Mouse (Mus musculus) gastrocnemius, adult 8-10 months (tissue): ENCODE measurements around the gene Gm13283. TPM values are rescaled to one million over a fixed set of nuclear protein-coding genes. Genes with fewer than 3 reads are reported as not detected.
"Not testable (repeated sequence)": the region's sequence is repeated elsewhere in the genome, so short reads cannot be mapped to it uniquely, and the experiment has no call there.

Experiments used
- DNase-seq, 2 experiments: peaks; one replicate each; pipeline ENCODE4 v3.0.0; 2022; ENCODE audit warnings: low spot score in 2 of 2
- total RNA-seq, 4 experiments: library from RNA; stranded (reverse); gene quantifications; 2 replicates each; pipeline ENCODE4 v1.2.4; 2022

Gene Gm13283
- total RNA-seq, 4 experiments from 2014 or later: not detected

DNA sequence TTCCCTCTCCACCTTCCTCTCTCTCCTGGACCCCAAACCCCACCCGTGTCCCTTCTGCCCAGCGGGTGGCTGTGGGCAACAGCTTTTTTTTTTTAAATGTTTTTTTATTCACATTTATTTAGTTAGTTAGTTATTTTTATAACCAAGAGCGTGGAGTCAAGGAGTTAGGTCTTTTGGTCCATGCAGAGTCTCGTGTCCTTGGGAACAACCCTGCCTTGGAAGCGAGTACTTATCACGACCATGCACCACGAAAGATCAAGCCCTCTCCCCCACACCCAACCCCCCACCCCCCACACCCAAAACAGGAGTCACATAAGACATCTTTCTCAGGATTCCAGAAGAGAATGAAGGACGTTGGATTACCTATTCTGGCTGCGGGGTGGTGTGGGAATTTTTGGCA lies 2.4 kb downstream of the Gm13283 start:
- not testable (repeated sequence) for DNase-seq

- DNase-seq: peak; percentile 23 to 52
These were observed 3.6 kb downstream of the Gm13283 start for GRCm38 (mm10) chr4:88763384-88764018.

- DNase-seq: not testable (repeated sequence)
These were observed 13.6 kb downstream of the Gm13283 start, which contains the start of gene Gm13290 for GRCm38 (mm10) chr4:88773534-88773933. TSS of gene Gm13290 (plus strand) at chr4:88773834.

DNA sequence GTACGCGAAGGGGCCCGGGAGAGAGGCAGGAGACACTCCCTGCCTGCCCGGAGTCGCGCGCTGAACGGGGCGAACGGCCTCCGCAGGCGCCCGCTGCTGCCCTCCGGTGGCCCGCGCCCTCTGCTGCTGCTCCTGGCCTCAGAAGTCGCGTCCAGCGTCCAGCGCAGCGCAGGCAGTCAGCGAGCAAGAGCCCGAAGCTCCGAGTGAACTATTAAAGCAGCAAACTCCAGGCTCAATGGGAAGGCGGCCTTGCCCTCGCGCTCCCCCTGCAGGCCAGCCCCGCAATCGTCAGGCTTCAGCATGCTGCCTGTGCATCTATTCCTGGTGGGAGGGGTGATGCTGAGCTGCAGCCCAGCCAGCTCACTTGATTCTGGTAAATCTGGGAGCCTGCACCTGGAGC lies 16.7 kb downstream of the Gm13283 start, which contains the start of gene Gm13289:
TSS of gene Gm13289 (plus strand) at position 301 of the 400 bp plus-strand sequence.
- DNase-seq: not testable (repeated sequence)

GRCm38 (mm10) chr4:88779550-88779949 lies 19.6 kb downstream of the Gm13283 start, which contains the start of gene Gm13272:
TSS of gene Gm13272 (plus strand) at chr4:88779850.
- not testable (repeated sequence) for DNase-seq

DNA sequence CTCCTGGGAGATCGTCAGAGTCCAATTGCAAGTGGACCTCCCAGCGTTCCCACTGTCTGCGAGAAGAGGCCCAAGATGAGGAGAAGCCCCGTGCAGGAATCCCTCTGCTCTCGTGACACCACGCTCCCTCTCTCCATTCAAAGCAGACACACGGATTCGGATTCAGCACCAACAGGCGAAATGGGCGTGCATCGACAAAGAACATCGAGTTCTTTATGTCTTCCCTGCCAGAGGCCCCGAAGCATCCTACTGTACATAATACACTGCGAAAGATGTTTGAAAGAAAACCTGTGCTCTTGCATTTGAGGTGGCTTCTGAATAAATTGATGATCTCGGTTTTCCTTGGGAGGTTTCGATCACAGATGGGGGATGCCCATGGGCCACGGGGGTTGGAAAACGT lies 20.4 kb downstream of the Gm13283 start:
- DNase-seq: not testable (repeated sequence)

DNA sequence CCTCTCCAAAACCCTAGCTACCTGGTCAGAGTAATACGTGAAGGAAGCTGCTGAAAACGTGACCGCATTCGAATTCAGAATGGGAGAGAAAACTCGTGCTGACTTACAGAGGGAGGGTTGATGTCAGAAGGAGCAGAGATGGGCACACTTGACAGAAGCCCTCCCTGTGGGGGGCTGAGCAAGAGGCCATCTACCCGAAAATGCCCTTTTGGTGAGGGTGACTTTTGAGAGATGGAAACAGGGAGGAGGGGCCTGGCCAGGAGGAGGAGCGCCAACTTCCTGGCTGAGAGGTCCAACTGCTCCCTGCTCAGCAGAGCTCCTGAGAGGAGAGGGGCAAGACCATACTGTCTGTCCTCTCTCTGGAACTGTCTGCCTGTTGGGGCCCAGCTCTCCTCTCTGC lies 21.9 kb downstream of the Gm13283 start, which contains the start of gene Ifnz:
TSS of gene Ifnz (plus strand) at position 301 of the 400 bp plus-strand sequence.
- DNase-seq: not testable (repeated sequence)

GRCm38 (mm10) chr4:88782335-88782734 lies 22.4 kb downstream of the Gm13283 start:
- not testable (repeated sequence) for DNase-seq

DNA sequence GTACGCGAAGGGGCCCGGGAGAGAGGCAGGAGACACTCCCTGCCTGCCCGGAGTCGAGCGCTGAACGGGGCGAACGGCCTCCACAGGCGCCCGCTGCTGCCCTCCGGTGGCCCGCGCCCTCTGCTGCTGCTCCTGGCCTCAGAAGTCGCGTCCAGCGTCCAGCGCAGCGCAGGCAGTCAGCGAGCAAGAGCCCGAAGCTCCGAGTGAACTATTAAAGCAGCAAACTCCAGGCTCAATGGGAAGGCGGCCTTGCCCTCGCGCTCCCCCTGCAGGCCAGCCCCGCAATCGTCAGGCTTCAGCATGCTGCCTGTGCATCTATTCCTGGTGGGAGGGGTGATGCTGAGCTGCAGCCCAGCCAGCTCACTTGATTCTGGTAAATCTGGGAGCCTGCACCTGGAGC lies 25.5 kb downstream of the Gm13283 start, which contains the start of gene Gm13276:
TSS of gene Gm13276 (plus strand) at position 301 of the 400 bp plus-strand sequence.
- DNase-seq: not testable (repeated sequence)

DNA sequence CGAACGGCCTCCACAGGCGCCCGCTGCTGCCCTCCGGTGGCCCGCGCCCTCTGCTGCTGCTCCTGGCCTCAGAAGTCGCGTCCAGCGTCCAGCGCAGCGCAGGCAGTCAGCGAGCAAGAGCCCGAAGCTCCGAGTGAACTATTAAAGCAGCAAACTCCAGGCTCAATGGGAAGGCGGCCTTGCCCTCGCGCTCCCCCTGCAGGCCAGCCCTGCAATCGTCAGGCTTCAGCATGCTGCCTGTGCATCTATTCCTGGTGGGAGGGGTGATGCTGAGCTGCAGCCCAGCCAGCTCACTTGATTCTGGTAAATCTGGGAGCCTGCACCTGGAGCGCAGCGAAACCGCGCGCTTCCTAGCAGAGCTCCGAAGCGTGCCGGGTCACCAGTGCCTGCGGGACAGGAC lies 28.5 kb downstream of the Gm13283 start, which contains the start of gene Gm13277:
TSS of gene Gm13277 (plus strand) at position 231 of the 400 bp plus-strand sequence.
- DNase-seq: peak; percentile 17 to 48

- DNase-seq: not testable (repeated sequence)
These were observed 31.3 kb downstream of the Gm13283 start, which contains the start of gene Gm13278 for GRCm38 (mm10) chr4:88791250-88791649. TSS of gene Gm13278 (plus strand) at chr4:88791550.

GRCm38 (mm10) chr4:88793936-88794675 lies 34.2 kb downstream of the Gm13283 start, which contains the start of gene Gm13275:
TSS of gene Gm13275 (plus strand) at chr4:88794487.
- peak; percentile 63 for DNase-seq

DNA sequence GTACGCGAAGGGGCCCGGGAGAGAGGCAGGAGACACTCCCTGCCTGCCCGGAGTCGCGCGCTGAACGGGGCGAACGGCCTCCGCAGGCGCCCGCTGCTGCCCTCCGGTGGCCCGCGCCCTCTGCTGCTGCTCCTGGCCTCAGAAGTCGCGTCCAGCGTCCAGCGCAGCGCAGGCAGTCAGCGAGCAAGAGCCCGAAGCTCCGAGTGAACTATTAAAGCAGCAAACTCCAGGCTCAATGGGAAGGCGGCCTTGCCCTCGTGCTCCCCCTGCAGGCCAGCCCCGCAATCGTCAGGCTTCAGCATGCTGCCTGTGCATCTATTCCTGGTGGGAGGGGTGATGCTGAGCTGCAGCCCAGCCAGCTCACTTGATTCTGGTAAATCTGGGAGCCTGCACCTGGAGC lies 37.2 kb downstream of the Gm13283 start, which contains the start of gene Gm13279:
TSS of gene Gm13279 (plus strand) at position 301 of the 400 bp plus-strand sequence.
- not testable (repeated sequence) for DNase-seq

- DNase-seq: not testable (repeated sequence)
These were observed 39.4 kb downstream of the Gm13283 start, which contains the start of gene Gm13285 for GRCm38 (mm10) chr4:88799365-88799764. TSS of gene Gm13285 (plus strand) at chr4:88799665.

GRCm38 (mm10) chr4:88802954-88803353 lies 43.0 kb downstream of the Gm13283 start, which contains the start of gene Gm13287:
TSS of gene Gm13287 (plus strand) at chr4:88803254.
- DNase-seq: not testable (repeated sequence)

DNA sequence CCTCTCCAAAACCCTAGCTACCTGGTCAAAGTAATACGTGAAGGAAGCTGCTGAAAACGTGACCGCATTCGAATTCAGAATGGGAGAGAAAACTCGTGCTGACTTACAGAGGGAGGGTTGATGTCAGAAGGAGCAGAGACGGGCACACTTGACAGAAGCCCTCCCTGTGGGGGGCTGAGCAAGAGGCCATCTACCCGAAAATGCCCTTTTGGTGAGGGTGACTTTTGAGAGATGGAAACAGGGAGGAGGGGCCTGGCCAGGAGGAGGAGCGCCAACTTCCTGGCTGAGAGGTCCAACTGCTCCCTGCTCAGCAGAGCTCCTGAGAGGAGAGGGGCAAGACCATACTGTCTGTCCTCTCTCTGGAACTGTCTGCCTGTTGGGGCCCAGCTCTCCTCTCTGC lies 45.3 kb downstream of the Gm13283 start, which contains the start of gene Gm13288:
TSS of gene Gm13288 (plus strand) at position 301 of the 400 bp plus-strand sequence.
- not testable (repeated sequence) for DNase-seq

DNA sequence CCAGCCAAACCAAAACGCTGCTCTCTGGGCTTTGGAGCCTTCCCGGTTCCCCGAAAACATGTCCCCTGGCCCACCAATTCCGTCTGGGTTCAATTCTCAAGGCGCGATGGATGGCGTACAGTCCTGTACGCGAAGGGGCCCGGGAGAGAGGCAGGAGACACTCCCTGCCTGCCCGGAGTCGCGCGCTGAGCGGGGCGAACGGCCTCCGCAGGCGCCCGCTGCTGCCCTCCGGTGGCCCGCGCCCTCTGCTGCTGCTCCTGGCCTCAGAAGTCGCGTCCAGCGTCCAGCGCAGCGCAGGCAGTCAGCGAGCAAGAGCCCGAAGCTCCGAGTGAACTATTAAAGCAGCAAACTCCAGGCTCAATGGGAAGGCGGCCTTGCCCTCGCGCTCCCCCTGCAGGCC lies 45.8 kb downstream of the Gm13283 start:
- DNase-seq: peak in 1 of 2 experiments; percentile 10
